In genomic region chr12:5188899-5189298, GRCm38 (mm10) we compare ENCODE assay signal across 13 mouse cellular contexts.
DNase-seq lines count a peak whose midpoint lies in the region; ATAC-seq and TF ChIP-seq lines count a peak whose summit lies in the region.
"Had no signal": no experiment of that assay in that cellular context is flagged by ENCODE, and none has a peak within 500 bp of the region (broad histone marks: within the 10 kb centered on the region; RNA-seq: fewer than 3 reads in every experiment).

No protein-coding gene starts in this region.

- no peaks in the 10 kb centered on the region for H3K9me3 ChIP-seq in midbrain, embryonic 10.5 days (replicated peaks)
- no peaks in the 10 kb centered on the region for H3K9me3 ChIP-seq in midbrain, postnatal 0 days (ENCODE audit: low read length)
- no peaks in the 10 kb centered on the region for H3K9me3 ChIP-seq in forebrain, embryonic 14.5 days (replicated peaks; ENCODE audit: control insufficient read depth, low read length)
- no peaks in the 10 kb centered on the region for H3K9me3 ChIP-seq in limb, embryonic 13.5 days
- H3K9me3 ChIP-seq in neural tube, embryonic 15.5 days (replicated peaks): no peaks in the 10 kb centered on the region
- H3K9me3 ChIP-seq: embryonic facial prominence, embryonic 13.5 days had no signal

- H3K36me3 ChIP-seq in midbrain, embryonic 10.5 days: no peaks in the 10 kb centered on the region
- H3K36me3 ChIP-seq in midbrain, postnatal 0 days (ENCODE audit: insufficient read depth, low read length): no peaks in the 10 kb centered on the region
- no peaks in the 10 kb centered on the region for H3K36me3 ChIP-seq in forebrain, embryonic 14.5 days (ENCODE audit: control insufficient read depth, insufficient read depth, low read length)
- H3K36me3 ChIP-seq in limb, embryonic 13.5 days: no peaks in the 10 kb centered on the region
- H3K36me3 ChIP-seq in neural tube, embryonic 15.5 days: no peaks in the 10 kb centered on the region
- H3K36me3 ChIP-seq: embryonic facial prominence, embryonic 13.5 days had no signal

- H3K4me2 ChIP-seq in midbrain, postnatal 0 days (ENCODE audit: low read depth, low read length, poor library complexity, severe bottlenecking): no peak overlapping the region
- H3K4me2 ChIP-seq in forebrain, embryonic 14.5 days (ENCODE audit: low read length): no peak overlapping the region
- no peak overlapping the region for H3K4me2 ChIP-seq in limb, embryonic 13.5 days (replicated peaks)
- no peak overlapping the region for H3K4me2 ChIP-seq in neural tube, embryonic 15.5 days
- H3K4me2 ChIP-seq: embryonic facial prominence, embryonic 13.5 days had no signal

- H3K9ac ChIP-seq in midbrain, postnatal 0 days (replicated peaks; ENCODE audit: low read length, poor library complexity, severe bottlenecking): no peak overlapping the region
- H3K9ac ChIP-seq in forebrain, embryonic 14.5 days (ENCODE audit: low read length): no peak overlapping the region
- peak overlapping the region; percentile 35; the same call in 1 of the 2 replicates for H3K9ac ChIP-seq in limb, embryonic 13.5 days
- H3K9ac ChIP-seq in neural tube, embryonic 15.5 days (replicated peaks): no peak overlapping the region
- H3K9ac ChIP-seq: embryonic facial prominence, embryonic 13.5 days had no signal

- DNase-seq in midbrain, embryonic 10.5 days (ENCODE audit: low spot score): peak; percentile 70
- DNase-seq in midbrain, postnatal 0 days (ENCODE audit: low spot score): no peak
- no peak for DNase-seq in forebrain, embryonic 14.5 days (ENCODE audit: low spot score)
- no peak for DNase-seq in lung, postnatal 4 days
- DNase-seq: heart, postnatal 10 days; kidney, postnatal 4 days; liver; lung, postnatal 36 days; spleen, adult 18-20 months had no signal

- no peak overlapping the region for H3K4me3 ChIP-seq in midbrain, embryonic 10.5 days
- no peak overlapping the region for H3K4me3 ChIP-seq in midbrain, postnatal 0 days (ENCODE audit: low read depth, low read length)
- H3K4me3 ChIP-seq in forebrain, embryonic 14.5 days (ENCODE audit: low read depth, low read length): no peak overlapping the region
- no peak overlapping the region for H3K4me3 ChIP-seq in limb, embryonic 13.5 days
- no peak overlapping the region for H3K4me3 ChIP-seq in neural tube, embryonic 15.5 days (replicated peaks)
- H3K4me3 ChIP-seq: embryonic facial prominence, embryonic 13.5 days had no signal

- WGBS in midbrain, embryonic 10.5 days: 42% methylated on average over 7 of the region's 7 CpGs
- WGBS in midbrain, postnatal 0 days: 26% methylated on average over 7 of the region's 7 CpGs
- WGBS in forebrain, embryonic 14.5 days: 61% methylated on average over 7 of the region's 7 CpGs
- 55% methylated on average over 7 of the region's 7 CpGs for WGBS in limb, embryonic 13.5 days
- WGBS in neural tube, embryonic 15.5 days: 9% methylated on average over 7 of the region's 7 CpGs

- TF ChIP-seq CTCF in midbrain, postnatal 0 days (IDR thresholded peaks at IDR 0.05): no peak

- peaks cover 58% of the 10 kb centered on the region for H3K4me1 ChIP-seq in midbrain, embryonic 10.5 days
- H3K4me1 ChIP-seq in midbrain, postnatal 0 days (ENCODE audit: insufficient read depth, low read length): no peaks in the 10 kb centered on the region
- peaks cover 24% of the 10 kb centered on the region for H3K4me1 ChIP-seq in forebrain, embryonic 14.5 days (ENCODE audit: control insufficient read depth, insufficient read depth, low read length)
- peaks cover 71% of the 10 kb centered on the region for H3K4me1 ChIP-seq in limb, embryonic 13.5 days
- peaks cover 42% of the 10 kb centered on the region for H3K4me1 ChIP-seq in neural tube, embryonic 15.5 days

- peak overlapping the region; percentile 79 for H3K27ac ChIP-seq in midbrain, embryonic 10.5 days (replicated peaks)
- no peak overlapping the region for H3K27ac ChIP-seq in midbrain, postnatal 0 days (ENCODE audit: low read depth, low read length)
- H3K27ac ChIP-seq in forebrain, embryonic 14.5 days (ENCODE audit: low read depth, low read length): no peak overlapping the region
- H3K27ac ChIP-seq in limb, embryonic 13.5 days: peak overlapping the region; percentile 22; the same call in 1 of the 2 replicates
- 0 out of 2 replicates have a peak overlapping the region, but pooled peaks have one; percentile 13 for H3K27ac ChIP-seq in neural tube, embryonic 15.5 days (replicated peaks)
- H3K27ac ChIP-seq: embryonic facial prominence, embryonic 13.5 days had no signal

- no peak; the same call in 1 of the 2 replicates for ATAC-seq in midbrain, postnatal 0 days (ENCODE audit: low FRiP score)
- peak; percentile 27; the same call in 1 of the 2 replicates for ATAC-seq in forebrain, embryonic 14.5 days
- ATAC-seq in limb, embryonic 13.5 days (ENCODE audit: low FRiP score, low read depth): no peak
- peak; percentile 29; the same call in 1 of the 2 replicates for ATAC-seq in neural tube, embryonic 15.5 days (ENCODE audit: low FRiP score)
- no peak for ATAC-seq in activated CD4-positive, CD25-positive, alpha-beta regulatory T cell, adult 4 months

- no peaks in the 10 kb centered on the region for H3K27me3 ChIP-seq in midbrain, embryonic 10.5 days (ENCODE audit: low read depth, poor library complexity, severe bottlenecking)
- H3K27me3 ChIP-seq in midbrain, postnatal 0 days (ENCODE audit: insufficient read depth, low read length): no peaks in the 10 kb centered on the region
- H3K27me3 ChIP-seq in forebrain, embryonic 14.5 days (replicated peaks; ENCODE audit: control insufficient read depth, insufficient read depth, low read length): no peaks in the 10 kb centered on the region
- H3K27me3 ChIP-seq in limb, embryonic 13.5 days: no peaks in the 10 kb centered on the region
- no peaks in the 10 kb centered on the region for H3K27me3 ChIP-seq in neural tube, embryonic 15.5 days (replicated peaks)
- H3K27me3 ChIP-seq: embryonic facial prominence, embryonic 13.5 days had no signal

Comparison
In these comparisons a context has a peak if more than half of its experiments do, and no peak if none do; other contexts are left out.
1. H3K27ac ChIP-seq: peak in midbrain, embryonic 10.5 days (single experiment), limb, embryonic 13.5 days (single experiment) and neural tube, embryonic 15.5 days (single experiment); none in midbrain, postnatal 0 days (single experiment) and forebrain, embryonic 14.5 days (single experiment).
2. ATAC-seq: peak in forebrain, embryonic 14.5 days (single experiment) and neural tube, embryonic 15.5 days (single experiment); none in midbrain, postnatal 0 days (single experiment), limb, embryonic 13.5 days (single experiment) and activated CD4-positive, CD25-positive, alpha-beta regulatory T cell, adult 4 months (single experiment).